23 mouse cellular contexts compared by ENCODE assay signal in genomic region chr8:122992296-122992695, GRCm38 (mm10).
"Had no signal": no experiment of that assay in that cellular context is flagged by ENCODE, and none has a peak within 500 bp of the region (broad histone marks: within the 10 kb centered on the region; RNA-seq: fewer than 3 reads in every experiment).

No protein-coding gene starts in this region.

- H3K9ac ChIP-seq: heart, embryonic 12.5 days; hindbrain, embryonic 13.5 days; hindbrain, embryonic 15.5 days; kidney, embryonic 15.5 days; limb, embryonic 13.5 days; limb, embryonic 15.5 days; liver, embryonic 12.5 days; liver, embryonic 14.5 days had no signal

- H3K9me3 ChIP-seq: heart, embryonic 12.5 days; hindbrain, embryonic 10.5 days; hindbrain, embryonic 13.5 days; hindbrain, embryonic 15.5 days; kidney, embryonic 15.5 days; limb, embryonic 13.5 days; limb, embryonic 15.5 days; liver, embryonic 12.5 days had no signal

- H3K4me2 ChIP-seq: heart, embryonic 12.5 days; hindbrain, embryonic 13.5 days; hindbrain, embryonic 15.5 days; kidney, embryonic 15.5 days; limb, embryonic 13.5 days; limb, embryonic 15.5 days; liver, embryonic 12.5 days had no signal

- H3K27ac ChIP-seq: heart, adult 2 months; hindbrain, embryonic 10.5 days; hindbrain, embryonic 13.5 days; hindbrain, embryonic 15.5 days; hindbrain, postnatal 0 days; kidney, embryonic 15.5 days; limb, embryonic 13.5 days; limb, embryonic 15.5 days; liver, embryonic 12.5 days; liver, embryonic 14.5 days had no signal

- H3K36me3 ChIP-seq: heart, embryonic 12.5 days; hindbrain, embryonic 13.5 days; hindbrain, embryonic 15.5 days; kidney, embryonic 15.5 days; limb, embryonic 13.5 days; limb, embryonic 15.5 days; liver, embryonic 12.5 days had no signal

- ATAC-seq: hindbrain, postnatal 0 days; liver, embryonic 12.5 days had no signal

- H3K4me3 ChIP-seq: heart, adult 2 months; heart, embryonic 12.5 days; hindbrain, embryonic 10.5 days; hindbrain, embryonic 13.5 days; hindbrain, embryonic 15.5 days; kidney, embryonic 15.5 days; limb, embryonic 13.5 days; limb, embryonic 15.5 days; liver, embryonic 12.5 days had no signal

- DNase-seq: gastrocnemius, postnatal 10 days; gastrocnemius, postnatal 25 days; heart, adult 2 months; heart, postnatal 10 days; heart, postnatal 4 days; kidney, adult 11 months; kidney, adult 2 months; kidney, adult 9 months; kidney, postnatal 10 days; kidney, postnatal 36 days; layer of hippocampus, adult 9-11 months; layer of hippocampus, postnatal 36 days; left cerebral cortex, postnatal 4 days had no signal

- H3K27me3 ChIP-seq: heart, embryonic 12.5 days; hindbrain, embryonic 13.5 days; hindbrain, embryonic 15.5 days; kidney, embryonic 15.5 days; limb, embryonic 13.5 days; limb, embryonic 15.5 days; liver, embryonic 12.5 days had no signal
